Mouse (Mus musculus) yolk sac, embryonic 10.5 days (tissue): ENCODE measurements at regions not wholly inside any gene's neighbourhood (a gene's known extent, or its start where the extent isn't known, plus 50 kb on each side); places are given as distances from the start of the nearest gene placed in this dataset.

ENCODE experiments used
- DNase-seq: peaks from one replicate; pipeline ENCODE4 v3.0.0-alpha.2; 2017; ENCODE audit warnings: low spot score

DNA sequence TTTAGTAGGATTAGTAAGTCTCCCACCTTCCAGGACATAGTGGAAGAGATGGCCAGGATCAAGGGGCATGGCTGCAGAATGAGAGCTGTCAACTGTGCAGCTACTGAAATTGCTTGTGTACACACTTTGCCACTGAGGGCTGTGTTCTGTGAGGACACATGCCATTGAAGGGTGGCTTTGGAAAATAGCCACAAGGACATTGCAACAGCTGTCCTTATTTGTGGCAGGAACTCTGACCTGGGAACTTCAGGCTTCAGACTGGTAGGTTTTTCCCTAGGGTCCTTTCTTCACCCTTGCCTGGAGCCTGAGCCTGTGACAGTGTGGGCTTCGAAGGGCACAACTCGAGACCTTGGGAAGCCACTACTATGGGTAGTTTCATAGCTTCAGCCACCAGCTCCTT lies 64.2 kb upstream of the Ywhaq start:
- no peak for DNase-seq

DNA sequence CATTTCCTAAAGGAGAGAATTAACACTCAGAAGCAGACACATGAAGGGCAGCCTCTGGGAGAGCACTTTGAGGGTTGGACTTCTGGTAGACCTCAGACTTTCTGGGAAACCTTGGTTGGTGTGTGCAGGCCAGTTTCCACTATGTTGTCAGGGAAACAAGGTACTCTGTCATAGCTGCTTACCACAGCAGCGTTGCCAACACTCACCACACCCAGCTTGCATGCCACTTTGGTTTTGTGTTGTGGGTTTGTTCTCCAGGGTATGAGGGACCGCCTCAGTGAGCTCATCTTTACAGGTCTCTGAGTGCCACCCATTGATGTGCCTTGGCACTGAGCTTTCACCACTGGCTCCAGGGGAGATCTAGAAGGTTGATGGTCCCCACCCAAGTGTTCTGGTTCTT lies 62.8 kb upstream of the Ywhaq start:
- no peak for DNase-seq

DNA sequence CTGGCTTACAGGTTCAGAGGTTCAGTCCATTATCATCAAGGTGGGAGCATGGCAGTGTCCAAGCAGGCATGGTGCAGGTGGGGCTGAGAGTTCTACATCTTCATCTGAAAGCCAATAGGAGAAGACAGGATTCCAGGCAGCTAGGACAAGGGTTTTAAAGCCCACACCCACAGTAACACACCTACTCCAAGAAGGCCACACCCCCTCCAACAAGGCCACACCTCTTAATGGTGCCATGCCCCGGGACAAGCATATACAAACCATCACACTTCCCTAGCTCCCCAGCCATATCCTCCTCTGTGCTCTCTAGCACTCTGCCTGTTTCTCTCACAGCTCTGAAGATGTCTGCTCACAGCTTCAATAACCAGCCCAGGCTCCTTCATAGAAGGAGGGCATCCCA lies 61.8 kb upstream of the Ywhaq start:
- no peak for DNase-seq

DNA sequence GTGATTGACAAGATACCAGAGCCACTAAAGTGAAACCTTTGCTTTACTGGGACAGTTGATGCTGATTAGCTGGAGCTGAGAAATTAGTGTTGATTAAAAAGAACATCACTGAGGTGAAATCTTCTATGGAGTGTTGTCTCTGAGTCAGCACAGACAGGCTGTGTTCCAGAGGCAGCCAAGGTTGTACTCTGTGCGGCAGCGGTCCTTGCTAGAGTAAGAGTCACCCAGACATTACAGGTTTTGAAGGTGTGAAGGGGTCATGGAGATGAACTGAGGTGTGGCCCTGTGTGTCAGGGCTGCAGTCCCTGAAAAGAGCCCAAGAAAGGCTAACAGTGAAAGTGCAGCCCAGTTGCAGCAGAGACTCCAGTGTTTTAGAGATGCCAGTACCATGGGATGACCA lies 59.1 kb upstream of the Ywhaq start:
- no peak for DNase-seq

DNA sequence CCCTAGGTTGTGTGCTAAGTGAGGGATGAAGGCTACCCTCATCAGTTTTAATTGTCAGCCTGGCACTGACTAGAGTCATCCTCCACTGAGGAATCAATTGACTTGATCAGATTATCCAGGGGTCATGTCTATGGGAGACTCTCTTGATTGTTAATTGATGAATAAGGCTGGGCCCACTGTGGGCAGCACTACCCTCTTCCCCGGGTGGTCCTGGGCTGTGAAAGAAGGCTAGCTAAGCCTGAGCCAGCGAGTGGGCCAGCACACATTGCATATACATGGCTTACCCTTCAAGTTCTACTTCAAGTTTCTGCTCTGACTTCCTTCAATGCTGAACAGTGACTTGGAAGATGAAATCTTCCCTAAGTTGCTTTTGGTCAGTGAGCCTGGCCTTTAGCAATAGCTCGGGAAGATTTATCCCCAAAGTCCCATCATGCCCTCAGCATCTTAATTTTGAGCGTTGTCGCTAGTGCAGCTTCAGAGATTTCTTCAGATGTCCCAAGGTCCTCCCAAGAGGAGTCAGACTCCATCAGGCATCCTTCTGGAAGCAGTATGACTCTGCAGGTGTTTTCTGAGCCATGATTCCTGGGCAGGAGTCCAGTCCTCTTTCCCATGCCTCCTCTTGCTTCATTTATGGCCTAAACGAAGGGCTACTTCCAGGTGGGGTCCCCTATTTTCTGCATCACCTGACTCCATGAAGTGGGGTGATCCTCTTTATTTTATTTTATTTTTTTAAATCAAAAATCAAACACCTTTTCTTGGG lies 55.7 kb upstream of the Ywhaq start:
- DNase-seq, result no peak

DNA sequence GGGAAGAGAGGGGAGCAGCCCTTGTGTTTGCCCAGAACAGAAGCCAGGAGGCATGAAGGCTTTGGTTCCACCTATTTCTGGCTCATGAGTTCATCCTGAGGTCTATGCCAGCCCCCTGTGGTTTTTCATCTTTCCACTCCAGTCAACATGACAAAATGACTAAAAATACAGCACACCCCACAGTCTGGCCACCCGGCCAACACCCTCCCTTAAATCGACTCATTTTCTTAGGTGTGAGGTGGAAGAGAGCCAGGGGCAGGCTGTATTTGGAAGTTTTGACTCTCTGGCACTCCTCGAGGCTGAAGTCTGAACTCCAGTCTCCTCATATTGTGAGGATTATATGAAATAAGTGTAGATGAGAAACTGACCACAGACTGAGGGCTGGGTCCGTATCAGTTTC lies 55.0 kb upstream of the Ywhaq start:
- no peak for DNase-seq

DNA sequence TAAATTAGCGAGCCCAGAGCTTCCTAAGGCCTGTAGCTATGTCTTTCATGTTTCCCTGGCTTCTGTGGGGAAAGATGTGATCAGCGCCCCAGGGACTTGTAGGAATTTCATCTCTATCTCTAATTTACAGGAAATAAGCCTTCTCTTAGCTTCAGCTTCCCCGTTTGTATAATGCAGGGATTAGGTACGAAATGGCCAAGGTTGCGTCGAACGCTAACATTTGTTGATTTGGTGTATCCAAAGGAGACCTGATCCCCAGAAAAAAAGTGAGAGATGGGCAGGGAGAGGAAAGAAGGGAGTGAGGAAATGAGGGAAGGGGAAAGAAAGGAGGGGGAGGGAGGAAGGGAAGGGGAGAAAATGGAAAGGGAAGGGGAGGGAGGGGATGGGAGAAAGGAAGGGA lies 54.5 kb upstream of the Ywhaq start:
- DNase-seq, result no peak

DNA sequence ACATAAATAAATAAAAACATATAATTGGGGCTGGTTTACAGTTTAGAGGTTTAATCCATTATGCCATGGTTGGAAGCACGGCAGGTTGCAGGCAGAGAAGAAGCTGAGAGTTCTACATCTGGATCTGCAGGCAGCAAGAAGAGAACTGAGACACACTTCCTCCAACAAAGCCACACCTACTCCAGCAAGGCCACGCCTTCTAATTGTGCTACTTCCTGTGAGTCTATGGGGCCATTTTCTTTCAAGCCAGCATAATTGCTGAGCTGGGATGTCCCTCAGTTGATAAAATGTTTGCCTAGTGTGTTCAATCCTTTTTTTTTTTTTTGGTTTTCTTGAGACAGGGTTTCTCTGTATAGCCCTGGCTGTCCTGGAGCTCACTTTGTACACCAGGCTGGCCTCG lies 52.8 kb upstream of the Ywhaq start:
- DNase-seq, result no peak
